Mouse (Mus musculus): ENCODE measurements around the gene Tbl1x.

DNA sequence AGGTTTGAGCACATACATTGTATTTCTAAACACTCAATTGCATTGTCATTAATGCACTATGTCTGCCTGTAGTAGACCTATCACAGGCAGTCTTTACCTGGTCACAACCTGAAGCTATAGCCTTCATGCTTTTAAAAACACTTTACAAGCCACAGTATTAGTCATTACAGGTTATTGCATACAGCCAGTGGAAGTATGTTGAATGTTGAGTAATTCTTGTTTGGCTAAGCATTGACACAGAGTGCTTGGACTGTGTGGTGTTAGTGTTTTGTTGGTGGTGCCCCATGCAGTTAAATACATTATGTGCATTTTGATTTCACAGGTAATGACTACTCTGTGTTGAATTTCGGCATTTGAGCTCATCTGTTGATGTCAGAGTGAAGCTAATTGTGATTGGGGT is 45.2 kb downstream of the Tbl1x start:
- TF ChIP-seq CTCF (IDR thresholded peaks at IDR 0.05; ENCODE audit: extremely low read depth, insufficient read depth, low read length) (no peak), POLR2A (IDR thresholded peaks at IDR 0.05; ENCODE audit: extremely low read depth, insufficient read depth, low read length) (no peak)
